Mouse (Mus musculus): ENCODE results near the gene Vps52.

Vps52 gene

DNA sequence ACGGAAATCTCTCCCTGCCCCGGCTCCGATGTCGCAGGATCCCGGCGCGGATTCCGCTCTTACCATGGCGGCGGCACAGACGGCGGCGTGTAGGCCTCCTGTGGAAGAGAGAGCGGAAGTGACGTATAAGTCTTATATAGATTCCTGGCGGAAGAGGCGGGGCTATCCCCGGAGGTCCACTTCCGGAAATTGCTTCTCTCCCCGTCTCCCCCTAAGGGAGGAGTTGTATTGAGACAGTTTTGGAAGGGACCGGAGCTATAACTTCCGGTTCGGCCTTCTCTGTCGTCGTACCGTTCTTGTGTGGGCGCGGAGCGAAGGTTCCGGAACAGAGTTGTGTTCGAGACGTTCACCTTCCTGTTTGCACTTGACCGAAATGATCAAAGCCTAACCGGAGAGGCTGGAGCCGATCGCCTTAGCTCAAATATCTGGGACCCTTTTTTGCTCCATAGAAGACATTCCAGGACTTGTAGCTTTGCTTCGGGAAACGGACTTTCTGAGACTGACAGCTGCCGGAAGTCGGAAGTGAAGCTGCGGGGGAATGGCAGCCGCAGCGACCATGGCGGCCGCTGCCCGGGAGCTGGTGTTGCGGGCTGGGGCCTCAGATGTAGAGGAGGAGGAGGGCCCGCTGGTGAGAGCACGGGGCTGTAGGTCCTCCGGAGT, at the start of gene Vps52, which contains the start of gene Rps18:
Gene Vps52, plus strand, starts transcription at position 258 of the 660 bp plus-strand sequence.
Gene Rps18, minus strand, starts transcription at position 447 of the 660 bp plus-strand sequence.
- peak; percentile 89 for DNase-seq (ENCODE audit: low read depth, low spot score)

DNA sequence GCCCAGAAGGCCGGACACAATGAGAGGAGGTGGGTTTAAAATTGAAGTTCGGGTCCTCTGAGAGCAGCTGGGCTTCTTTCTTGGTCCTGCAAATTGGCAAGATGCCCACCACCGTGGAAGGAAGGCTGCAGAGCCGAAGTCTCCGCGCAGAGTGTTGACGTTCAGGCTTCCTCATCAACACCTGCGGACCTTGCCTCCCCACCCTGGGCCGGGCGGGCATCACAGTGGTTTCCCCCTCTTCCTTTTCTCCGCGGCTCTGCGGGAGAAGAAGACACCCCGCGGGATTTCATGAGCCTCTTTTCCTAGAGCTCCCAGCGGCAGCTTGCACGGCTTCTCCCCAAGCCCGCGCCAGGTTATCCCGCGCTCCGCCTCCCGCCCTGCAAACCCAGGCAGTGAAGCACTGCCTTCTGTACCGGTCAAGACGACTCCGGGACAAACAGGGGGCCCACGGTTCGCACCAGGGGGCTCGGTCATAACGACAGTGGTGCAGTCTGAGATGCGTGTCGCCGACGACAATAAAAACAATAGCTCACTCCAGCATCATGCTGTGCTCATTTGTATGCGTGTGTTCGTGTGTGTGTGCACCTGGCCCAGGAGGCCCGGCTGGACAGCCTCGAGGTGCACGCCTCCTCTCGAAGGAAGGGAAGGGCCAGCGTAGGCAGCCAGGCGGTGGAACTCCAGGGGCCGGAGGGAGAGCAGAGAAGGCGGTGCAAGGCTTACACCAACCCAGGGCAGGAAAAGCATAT, 47.1 kb upstream of the Vps52 start:
- DNase-seq (ENCODE audit: low read depth, low spot score), result no peak

DNA sequence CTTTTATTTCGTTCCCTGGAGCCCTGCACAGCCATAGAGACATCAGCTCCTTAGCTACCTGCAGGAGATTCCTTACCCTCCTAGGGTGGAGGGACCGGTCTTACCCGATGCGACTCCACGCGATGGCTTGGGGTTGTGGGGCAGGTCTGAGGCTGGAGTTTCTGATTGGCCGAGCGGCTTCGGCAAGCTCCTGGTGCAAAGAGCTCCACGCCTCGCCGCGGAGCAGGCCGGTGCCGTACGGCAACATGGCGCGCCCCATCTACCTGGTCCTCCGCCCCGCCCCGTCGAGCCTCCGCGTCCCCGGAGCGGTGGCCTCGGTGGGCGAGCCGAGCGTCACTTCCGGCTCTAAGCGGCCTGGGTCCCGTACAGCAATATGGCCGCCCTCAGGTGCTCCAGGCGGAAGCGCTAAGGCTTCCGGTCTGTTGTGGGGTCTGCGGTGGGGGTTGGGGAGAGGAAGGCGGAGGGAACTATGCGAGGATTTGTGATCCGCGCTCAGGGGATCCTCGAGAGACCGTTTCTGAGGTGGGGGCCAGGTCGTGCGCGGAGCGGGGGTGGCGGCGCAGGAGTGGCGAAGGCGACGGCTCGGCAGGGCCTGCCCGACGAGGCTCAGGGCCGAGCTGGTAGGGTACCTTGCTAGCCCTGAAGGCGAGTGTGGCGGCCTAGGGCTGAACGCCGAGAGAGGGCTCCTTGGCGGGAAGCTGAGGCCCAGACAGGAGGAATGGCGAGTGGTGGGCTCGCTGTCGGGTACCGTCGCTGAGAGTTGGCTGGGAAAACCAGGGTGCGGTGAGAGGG, 46.3 kb upstream of the Vps52 start, which contains the start of gene Daxx:
Gene Daxx, plus strand, starts transcription at position 338 of the 792 bp plus-strand sequence.
- peak; percentile 98 for DNase-seq (ENCODE audit: low read depth, low spot score)

DNA sequence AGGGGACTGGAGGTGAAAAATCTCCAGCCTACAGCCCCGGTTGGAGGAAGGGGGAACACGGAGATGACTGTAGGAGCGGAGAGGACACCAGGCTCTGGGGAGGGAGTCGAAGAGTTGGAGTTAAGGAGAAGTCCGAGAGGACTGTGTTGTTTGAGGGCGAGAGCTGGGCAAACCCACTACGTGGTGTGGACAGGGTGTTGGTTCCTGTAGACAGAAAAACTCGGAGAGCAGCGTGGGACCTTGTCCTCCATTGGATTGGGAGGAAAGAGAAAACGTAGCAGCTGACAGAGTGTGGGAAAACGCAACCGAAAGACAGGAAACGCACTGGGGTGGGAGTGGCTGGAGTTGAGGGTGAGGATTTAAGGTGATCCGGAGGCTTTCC, 45.8 kb upstream of the Vps52 start:
- no peak for DNase-seq (ENCODE audit: low read depth, low spot score)

DNA sequence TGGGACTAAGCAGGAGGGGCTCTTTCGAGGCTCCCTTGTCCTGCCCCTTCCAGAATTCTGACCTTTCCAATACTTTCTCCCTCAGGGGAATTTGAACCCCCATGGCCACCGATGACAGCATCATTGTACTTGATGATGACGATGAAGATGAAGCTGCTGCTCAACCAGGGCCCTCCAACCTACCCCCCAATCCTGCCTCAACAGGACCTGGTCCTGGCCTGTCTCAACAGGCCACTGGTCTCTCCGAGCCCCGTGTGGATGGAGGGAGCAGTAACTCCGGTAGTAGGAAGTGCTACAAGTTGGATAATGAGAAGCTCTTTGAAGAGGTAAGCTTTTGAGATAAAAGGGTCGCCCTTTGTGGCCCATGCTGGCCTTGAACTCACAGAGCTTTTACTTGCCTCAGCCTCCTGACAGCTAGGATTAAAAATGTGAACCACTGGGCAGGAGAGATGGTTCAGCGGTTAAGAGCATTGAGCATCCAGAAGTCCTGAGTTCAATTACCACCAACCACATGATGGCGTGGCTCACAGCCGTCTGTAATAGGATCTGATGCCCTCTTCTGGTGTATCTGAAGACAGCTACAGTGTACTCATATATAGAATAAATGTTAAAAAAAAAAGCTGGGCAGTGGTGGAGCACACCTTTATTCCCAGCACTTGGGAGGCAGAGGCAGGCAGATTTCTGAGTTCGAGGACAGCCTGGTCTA, 45.1 kb upstream of the Vps52 start:
- no peak for DNase-seq (ENCODE audit: low read depth, low spot score)

DNA sequence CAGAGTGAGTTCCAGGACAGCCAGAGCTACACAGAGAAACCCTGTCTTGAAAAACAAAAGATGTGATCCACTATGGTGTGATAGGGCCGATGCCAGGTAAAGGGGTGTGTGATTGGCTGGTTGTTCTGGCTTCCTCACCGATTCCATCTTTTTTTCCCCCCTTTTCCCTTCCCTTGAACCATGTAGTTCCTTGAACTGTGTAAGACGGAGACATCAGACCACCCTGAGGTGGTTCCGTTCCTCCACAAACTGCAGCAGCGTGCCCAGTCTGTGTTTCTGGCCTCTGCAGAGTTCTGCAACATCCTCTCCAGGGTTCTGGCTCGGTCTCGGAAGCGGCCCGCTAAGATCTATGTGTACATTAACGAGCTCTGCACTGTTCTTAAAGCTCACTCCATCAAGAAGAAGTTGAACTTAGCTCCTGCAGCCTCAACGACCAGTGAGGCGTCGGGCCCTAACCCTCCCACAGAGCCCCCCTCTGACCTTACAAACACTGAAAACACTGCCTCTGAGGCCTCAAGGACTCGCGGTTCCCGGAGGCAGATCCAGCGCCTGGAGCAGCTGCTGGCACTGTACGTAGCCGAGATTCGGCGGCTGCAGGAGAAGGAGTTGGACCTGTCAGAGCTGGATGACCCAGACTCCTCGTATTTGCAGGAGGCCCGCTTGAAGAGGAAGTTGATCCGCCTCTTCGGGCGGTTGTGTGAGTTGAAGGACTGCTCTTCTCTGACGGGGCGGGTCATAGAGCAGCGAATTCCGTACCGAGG, 44.4 kb upstream of the Vps52 start:
- DNase-seq (ENCODE audit: low read depth, low spot score), result no peak

DNA sequence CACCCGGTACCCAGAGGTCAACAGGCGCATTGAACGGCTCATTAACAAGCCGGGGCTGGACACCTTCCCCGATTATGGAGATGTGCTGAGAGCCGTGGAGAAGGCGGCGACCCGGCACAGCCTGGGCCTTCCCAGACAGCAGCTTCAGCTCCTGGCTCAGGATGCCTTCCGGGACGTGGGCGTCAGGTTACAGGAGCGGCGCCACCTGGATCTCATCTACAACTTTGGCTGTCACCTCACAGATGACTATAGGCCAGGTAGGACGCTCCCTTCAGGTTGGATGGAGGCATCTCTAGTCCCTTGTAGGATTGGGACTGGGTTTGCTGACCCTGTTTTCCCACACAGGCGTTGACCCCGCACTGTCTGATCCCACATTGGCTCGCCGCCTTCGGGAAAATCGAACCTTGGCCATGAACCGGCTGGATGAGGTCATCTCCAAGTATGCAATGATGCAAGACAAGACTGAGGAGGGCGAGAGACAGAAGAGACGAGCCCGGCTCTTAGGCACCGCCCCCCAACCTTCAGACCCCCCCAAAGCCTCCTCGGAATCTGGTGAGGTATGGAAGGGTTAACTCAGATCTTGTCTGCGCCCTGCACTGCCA, 43.7 kb upstream of the Vps52 start:
- DNase-seq (ENCODE audit: low read depth, low spot score), result no peak

DNA sequence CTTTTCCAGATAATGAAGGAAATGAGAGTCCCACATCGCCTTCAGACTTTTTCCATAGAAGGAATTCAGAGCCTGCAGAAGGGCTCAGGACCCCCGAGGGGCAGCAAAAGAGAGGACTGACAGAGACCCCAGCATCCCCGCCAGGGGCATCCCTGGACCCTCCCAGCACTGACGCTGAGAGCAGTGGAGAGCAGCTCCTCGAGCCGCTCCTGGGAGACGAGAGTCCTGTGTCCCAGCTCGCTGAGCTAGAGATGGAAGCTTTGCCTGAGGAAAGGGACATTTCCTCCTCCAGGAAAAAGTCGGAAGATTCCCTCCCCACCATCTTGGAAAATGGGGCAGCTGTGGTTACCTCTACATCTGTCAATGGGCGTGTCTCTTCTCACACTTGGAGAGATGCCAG, 42.3 kb upstream of the Vps52 start:
- DNase-seq (ENCODE audit: low read depth, low spot score), result no peak

DNA sequence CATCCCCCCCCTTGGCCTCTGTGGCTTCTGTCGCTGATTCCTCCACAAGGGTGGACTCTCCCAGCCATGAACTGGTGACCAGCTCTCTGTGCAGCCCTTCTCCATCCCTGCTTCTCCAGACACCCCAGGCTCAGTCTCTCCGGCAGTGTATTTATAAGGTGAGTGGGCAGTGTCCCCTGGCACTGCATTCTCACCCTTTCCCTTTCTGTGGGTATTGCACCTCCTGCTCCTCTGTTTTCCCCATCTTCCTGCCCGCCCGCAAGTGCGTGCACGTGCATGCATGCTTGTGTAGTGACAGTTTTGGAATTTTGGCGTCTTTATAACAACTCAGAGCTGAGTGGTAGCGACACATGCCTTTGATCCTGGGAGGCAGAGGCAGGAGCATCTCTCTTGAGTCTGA, 41.7 kb upstream of the Vps52 start:
- no peak for DNase-seq (ENCODE audit: low read depth, low spot score)

DNA sequence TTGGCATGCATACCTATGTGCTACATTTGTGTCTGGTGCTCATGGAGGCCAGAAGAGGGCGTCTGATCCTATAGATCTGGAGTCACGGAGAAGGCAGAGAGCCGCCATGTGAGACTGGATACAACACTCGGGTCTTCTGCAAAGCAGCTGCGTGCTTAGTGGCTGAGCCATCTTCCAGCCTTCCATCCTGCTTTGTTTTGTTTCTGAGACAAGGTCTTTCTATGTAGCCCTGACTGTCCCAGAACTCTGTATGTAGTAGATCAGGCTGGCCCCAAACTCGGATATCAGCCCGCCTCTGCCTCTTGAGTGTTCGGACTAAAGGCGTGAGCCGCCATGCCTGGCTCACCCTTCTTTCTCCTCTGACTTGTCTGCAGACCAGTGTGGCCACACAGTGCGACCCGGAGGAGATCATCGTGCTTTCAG, 40.6 kb upstream of the Vps52 start:
- no peak for DNase-seq (ENCODE audit: low read depth, low spot score)

DNA sequence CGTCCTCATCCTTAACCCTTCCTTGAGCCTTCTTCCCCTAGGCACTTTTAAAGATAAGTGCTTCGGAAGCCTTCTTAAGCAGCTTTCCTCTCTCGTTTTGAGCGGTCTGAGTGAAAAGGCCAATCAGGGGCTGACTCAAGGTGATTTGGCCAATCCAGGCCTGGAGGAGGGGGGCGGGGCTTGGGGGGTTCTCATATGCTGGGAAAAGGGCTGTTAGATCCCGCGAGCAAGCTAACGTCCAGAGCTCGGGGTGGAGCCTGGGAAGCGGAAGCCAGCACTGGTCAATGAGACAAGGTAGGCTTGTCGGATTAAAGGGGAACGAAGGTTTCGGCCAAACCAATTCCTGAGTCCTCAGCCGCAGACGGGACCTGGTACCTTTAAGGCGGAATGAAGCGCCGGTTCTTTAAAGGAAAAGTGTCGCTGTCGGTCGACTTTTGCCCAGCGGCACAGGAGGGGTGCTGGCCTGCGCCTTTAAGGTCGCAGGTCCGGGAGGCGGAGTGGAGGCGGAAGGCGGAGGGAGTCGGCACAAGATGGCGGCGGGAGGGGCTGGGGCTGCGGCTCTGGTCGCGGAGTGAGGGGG, 39.9 kb upstream of the Vps52 start, which contains the start of the genes Tapbp and Zbtb22:
Gene Tapbp, plus strand, starts transcription at position 229 of the 580 bp plus-strand sequence.
Gene Zbtb22, plus strand, starts transcription at position 234 of the 580 bp plus-strand sequence.
- peak; percentile 98 for DNase-seq (ENCODE audit: low read depth, low spot score)

DNA sequence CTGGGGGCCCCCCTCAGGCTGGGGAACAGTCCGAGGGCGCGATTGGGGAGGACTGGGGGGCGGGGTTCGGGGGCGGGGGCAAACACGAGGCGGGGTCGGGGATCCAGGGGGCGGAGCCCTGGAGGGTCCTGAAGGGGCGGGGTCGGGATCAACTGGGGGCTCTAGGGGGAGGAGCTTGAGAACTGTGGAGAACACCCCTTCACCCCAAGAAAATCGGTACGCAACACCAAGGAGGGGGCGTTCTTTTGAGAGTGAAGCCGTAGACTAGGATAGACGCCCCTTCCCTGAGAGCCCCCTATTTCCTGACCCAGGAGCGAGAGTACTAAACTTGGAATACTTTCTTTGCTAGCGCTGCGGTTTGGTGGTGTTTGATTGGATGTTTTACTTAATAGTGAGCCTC, 39.3 kb upstream of the Vps52 start:
- no peak for DNase-seq (ENCODE audit: low read depth, low spot score)

DNA sequence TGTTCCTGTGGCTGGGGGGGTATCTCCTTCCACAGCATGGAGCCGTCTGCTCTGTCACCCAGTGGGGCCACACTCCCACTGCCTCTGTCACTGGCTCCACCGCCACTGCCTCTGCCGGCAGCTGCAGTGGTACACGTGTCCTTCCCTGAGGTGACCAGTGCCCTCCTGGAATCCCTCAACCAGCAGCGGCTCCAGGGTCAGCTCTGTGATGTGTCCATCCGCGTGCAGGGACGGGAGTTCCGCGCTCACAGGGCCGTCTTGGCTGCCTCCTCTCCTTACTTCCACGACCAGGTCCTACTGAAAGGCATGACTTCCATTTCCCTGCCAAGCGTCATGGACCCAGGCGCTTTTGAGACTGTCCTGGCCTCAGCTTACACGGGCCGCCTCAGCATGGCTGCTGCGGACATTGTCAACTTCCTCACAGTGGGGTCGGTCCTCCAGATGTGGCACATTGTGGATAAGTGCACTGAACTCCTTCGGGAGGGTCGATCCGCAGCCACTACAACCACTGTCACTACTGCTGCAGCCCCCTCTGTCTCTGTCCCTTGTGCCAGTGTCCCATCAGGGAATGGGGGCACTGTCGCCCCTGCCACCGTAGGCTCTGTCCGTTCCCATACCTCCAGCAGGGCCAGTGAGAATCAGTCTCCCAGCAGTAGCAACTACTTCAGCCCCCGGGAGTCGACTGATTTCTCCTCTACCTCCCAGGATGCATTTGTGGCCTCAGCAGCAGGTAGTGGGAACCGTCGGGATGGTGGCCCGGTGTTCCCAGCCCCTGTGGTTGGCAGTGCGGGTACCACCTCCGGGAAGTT, 38.6 kb upstream of the Vps52 start:
- no peak for DNase-seq (ENCODE audit: low read depth, low spot score)

DNA sequence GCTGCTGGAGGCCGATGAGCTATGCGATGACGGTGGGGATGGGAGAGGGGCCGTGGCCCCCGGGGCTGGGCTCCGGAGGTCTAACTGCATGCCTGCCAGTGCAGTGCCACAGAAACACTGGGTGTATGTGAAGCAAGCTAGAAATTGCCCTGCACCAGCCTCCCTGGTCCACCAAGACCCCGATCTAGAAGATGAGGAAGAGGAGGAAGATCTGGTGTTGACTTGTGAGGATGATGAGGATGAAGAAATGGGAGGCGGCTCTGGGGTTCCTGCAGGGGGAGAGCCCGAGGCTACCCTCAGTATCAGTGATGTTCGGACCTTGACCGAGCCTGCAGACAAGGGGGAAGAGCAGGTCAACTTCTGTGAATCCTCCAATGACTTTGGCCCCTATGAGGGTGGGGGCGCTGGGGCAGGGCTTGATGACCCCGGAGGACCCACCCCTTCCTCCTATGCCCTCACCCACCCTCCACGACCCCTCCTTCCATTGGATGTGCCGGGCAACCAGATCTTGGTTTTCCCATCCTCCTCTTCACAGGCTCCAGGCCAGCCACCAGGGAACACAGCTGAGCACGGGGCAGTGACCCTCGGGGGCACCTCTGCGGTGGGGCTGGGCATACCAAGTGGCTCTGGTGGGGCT, 37.8 kb upstream of the Vps52 start:
- no peak for DNase-seq (ENCODE audit: low read depth, low spot score)

DNA sequence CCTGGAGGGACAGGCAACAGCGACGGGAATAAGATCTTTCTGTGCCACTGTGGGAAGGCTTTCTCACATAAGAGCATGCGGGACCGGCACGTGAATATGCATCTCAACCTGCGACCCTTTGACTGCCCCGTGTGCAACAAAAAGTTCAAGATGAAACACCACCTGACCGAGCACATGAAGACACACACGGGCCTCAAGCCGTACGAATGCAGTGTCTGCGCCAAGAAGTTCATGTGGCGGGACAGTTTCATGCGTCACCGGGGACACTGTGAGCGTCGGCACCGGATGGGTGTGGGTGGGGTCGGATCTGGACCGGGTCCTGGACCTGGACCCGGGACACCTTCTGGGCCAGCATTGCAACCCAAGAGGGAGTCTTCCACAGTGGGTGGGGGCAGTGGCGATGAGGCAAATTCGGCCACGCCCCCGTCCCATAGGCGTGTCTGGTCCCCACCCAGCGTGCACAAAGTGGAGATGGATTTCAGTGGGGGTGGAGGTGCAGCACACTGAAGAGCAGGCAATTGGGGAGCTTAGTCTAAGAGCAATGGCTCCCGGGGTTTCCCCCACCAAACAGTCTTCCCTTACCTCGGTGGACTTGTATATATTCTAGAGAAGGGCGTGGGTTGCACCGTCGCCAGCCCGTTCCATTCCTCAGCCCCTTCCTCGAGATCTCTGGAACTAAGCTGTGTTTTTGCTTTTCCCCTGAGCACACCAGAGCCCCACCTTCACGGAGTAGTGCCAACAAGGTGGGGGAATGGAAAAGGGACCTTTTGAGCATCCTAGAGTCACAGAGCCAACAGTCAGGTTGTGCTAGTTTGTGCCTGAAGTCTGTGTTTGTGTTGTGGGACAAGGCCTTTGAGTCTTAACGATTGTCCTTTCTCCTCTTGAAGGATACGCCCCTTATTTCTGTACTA, 37.1 kb upstream of the Vps52 start:
- no peak for DNase-seq (ENCODE audit: low read depth, low spot score)

DNA sequence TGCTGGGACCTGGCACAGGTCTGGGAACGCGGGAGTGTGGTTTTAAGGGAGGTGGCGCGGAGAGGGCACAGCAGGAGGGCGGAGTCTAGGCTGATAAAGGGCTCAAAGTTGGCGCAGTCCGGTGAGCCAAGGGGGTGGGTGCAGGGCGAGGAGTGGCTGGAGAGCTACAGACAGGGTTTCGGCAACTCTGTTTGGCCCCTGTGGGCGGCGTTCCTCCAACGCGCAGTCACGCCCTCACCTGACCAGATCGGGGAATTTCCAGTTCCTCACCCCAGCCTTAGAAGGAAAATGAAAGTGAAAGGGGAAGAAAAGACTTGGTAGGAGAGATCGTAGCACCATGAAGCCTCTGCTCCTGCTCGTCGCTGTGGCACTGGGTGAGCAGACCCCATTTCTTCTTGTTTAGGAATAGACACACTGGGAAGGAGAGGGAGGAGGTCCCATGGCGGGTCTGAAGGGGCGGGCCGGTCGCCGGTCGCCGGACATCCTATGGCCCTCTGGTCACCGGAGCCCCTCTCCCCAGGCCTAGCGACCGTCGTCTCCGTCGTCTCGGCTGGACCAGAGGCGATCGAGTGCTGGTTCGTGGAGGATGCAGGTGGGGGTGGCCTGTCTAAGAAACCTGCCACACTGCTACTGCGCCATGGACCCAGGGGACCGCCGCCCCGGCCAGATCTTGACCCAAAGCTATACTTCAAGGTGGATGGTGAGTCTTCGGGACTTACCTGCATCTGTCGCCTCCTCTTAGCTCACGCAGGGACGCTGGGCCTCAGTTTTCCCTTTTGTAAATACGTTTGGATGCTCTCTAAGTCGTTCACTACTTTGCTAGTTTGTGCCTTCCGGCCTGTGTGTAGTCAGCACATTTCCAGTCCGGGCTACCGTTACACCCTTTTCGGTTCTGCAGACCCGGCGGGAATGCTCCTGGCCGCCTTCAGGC, 36.0 kb upstream of the Vps52 start:
- no peak for DNase-seq (ENCODE audit: low read depth, low spot score)

Measured in WW6 (cell line).